Mouse (Mus musculus) heart, postnatal 0 days (tissue): ENCODE results near the gene Slc36a3.

Experiments used
- CTCF ChIP-seq: IDR thresholded peaks from 2 replicates; pipeline ENCODE4 v1.5.1; 2016; ENCODE audit warnings: antibody characterized with exemption, control low read depth, low read depth
- EP300 ChIP-seq: IDR thresholded peaks from 2 replicates; pipeline ENCODE4 v1.6.1; 2016; ENCODE audit warnings: antibody characterized with exemption, low read depth

GRCm38 (mm10) chr11:55146855-55147254 lies 4.7 kb downstream of the Slc36a3 start:
- no peak for TF ChIP-seq CTCF
- TF ChIP-seq EP300: no peak
